Mouse (Mus musculus): ENCODE measurements around the gene 1810046K07Rik.

DNA sequence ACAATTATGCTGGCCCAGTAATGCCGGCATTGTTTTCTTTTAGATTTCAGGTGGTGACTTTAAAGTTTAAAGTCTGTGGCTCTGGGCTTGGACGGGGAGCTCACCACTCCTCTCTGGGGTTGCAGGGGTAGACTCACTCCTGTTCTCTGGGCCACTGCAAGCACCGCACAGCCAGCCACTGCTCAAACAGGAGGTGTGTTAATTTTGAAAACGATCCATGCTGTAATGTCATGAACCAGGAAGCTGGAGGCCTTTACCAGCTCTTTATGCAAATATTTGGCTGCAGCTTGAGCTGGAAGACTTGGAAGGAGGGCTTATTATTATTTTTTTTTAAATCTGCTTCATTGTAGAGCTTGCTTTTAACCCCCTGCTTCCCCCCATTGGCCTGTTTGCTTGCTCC is 54.0 kb downstream of the 1810046K07Rik start:
- TF ChIP-seq POLR2A (IDR thresholded peaks at IDR 0.05; ENCODE audit: insufficient read length, low read depth), result no peak
- no peak for TF ChIP-seq MAX (IDR thresholded peaks at IDR 0.05; ENCODE audit: low read depth)
- TF ChIP-seq USF1 (IDR thresholded peaks at IDR 0.05; ENCODE audit: low read depth), result no peak
- TF ChIP-seq POLR2AphosphoS2 (IDR thresholded peaks at IDR 0.05; ENCODE audit: insufficient read length, low read depth), result no peak
- TF ChIP-seq CEBPB (IDR thresholded peaks at IDR 0.05; ENCODE audit: insufficient read depth, poor library complexity, severe bottlenecking), result no peak
- no peak for TF ChIP-seq E2F4 (IDR thresholded peaks at IDR 0.05; ENCODE audit: insufficient read depth)
- TF ChIP-seq SRF (IDR thresholded peaks at IDR 0.05; ENCODE audit: control insufficient read depth, insufficient read length, low read depth), result no peak
- TF ChIP-seq MYOD1 (IDR thresholded peaks at IDR 0.05; ENCODE audit: control insufficient read depth in 1 of 3, insufficient read length in 2 of 3, low read depth in 2 of 3), result no peak
- no peak for TF ChIP-seq TCF12 (IDR thresholded peaks at IDR 0.05; ENCODE audit: insufficient read depth, poor library complexity, severe bottlenecking)
- TF ChIP-seq REST (IDR thresholded peaks at IDR 0.05; ENCODE audit: insufficient read depth, insufficient read length), result no peak
